Mouse (Mus musculus) kidney, adult 2 months (tissue): ENCODE data around the gene Ptprm. TPM values are rescaled to one million over a fixed set of nuclear protein-coding genes. Genes with fewer than 3 reads are reported as not detected.

ENCODE experiments used
- DNase-seq: peaks from one replicate; pipeline ENCODE4 v3.0.0; 2021
- H3K27ac ChIP-seq: fragments of 200-500 bp; 2 replicates; pipeline ENCODE4 v1.5.1; 2012; ENCODE audit warnings: low read depth, low read length, control low read depth, inconsistent platforms; ENCODE audit not compliant: insufficient read depth
- H3K27me3 ChIP-seq: fragments of 200-500 bp; replicated peaks from 2 replicates; pipeline ENCODE4 v1.6.1; 2012; ENCODE audit warnings: mild to moderate bottlenecking, moderate library complexity, low read length, inconsistent platforms; ENCODE audit not compliant: control insufficient read depth, insufficient read depth
- H3K36me3 ChIP-seq: fragments of 200-500 bp; 2 replicates; pipeline ENCODE4 v1.6.1; 2012; ENCODE audit warnings: mild to moderate bottlenecking, moderate library complexity, low read length, inconsistent platforms; ENCODE audit not compliant: control insufficient read depth, insufficient read depth
- H3K4me1 ChIP-seq: fragments of 200-500 bp; 2 replicates; pipeline ENCODE4 v1.6.1; 2011; ENCODE audit warnings: low read length; ENCODE audit not compliant: control insufficient read depth, insufficient read depth
- H3K4me3 ChIP-seq: fragments of 200-500 bp; 2 replicates; pipeline ENCODE4 v1.5.1; 2011; ENCODE audit warnings: mild to moderate bottlenecking, low read depth, low read length, control low read depth; ENCODE audit not compliant: insufficient read depth
- CTCF ChIP-seq: fragments of 200-500 bp; conservative IDR thresholded peaks from 2 replicates; pipeline ENCODE4 v1.5.1; 2011; ENCODE audit warnings: low read depth, mild to moderate bottlenecking, control low read depth, low read length, moderate library complexity, mixed read lengths; ENCODE audit not compliant: insufficient read depth, insufficient read length
- POLR2A ChIP-seq: fragments of 200-500 bp; IDR thresholded peaks from one replicate; pipeline ENCODE4 v1.6.1; 2011; ENCODE audit warnings: low read depth, low read length, control low read depth
- WGBS: fragments of 180-500 bp; shearing (Covaris S2); methylation state at CpG from one replicate; pipeline ENCODE4 v1.1.7; 2018; 5-methylcytosine and 5-hydroxymethylcytosine counted together
- polyA plus RNA-seq: library from polyadenylated mRNA; depleted of rRNA; stranded (reverse); fragments of >200 nt; gene quantifications from 2 replicates; pipeline ENCODE4 v1.2.3, GENCODE M21; 2012

The Ptprm gene
- polyA plus RNA-seq, 1 experiment: 9.6 TPM

DNA sequence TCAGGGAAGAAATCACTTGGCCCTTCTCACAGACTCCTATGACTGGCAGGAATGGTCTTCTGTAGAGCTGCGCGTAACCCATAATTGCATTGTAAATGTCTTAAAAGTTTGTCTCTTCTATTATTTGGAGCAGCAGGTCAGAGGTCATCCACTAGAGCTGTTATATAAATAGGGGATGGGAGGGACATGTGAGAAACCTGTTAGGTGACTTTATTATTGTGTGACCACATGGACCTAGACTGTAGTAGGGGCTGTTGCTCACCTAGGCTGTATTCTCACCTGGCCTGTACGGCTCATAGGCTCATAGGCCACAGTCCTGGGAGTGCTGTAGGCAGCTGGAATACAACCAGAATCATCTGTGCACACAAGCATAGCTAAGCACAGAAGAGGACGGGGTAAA lies 645.5 kb downstream of the Ptprm start:
- TF ChIP-seq CTCF (no peak), POLR2A (no peak)
- H3K4me1 ChIP-seq: no peaks in the 10 kb centered on the region
- H3K36me3 ChIP-seq: no peaks in the 10 kb centered on the region
- no peaks in the 10 kb centered on the region for H3K27me3 ChIP-seq
- no peak overlapping the region for H3K4me3 ChIP-seq
- no peak for DNase-seq
- H3K27ac ChIP-seq: no peak overlapping the region
- WGBS: 86% methylated on average over 4 of the region's 4 CpGs

DNA sequence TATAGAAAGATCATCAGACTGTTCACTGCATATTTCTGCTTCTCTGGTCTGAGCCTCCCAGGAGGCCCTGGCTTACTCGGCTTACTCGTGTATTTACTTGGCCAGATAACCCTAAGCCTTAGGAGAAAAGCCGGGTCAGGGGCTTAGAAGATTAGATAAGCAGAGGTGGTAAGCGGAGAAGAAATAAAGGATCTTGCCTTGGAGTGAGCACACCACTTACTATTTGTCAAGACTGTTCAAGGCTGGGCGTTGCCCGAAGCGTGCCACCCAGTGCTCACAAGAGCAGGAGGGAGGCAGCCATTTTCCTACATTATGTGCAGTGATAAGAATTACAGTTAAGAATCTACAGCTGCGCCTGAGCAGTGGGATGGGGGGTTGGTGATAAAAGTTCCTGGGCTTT lies 646.6 kb downstream of the Ptprm start:
- Histone ChIP-seq H3K4me1 (no peaks in the 10 kb centered on the region), H3K27ac (no peak overlapping the region), H3K4me3 (no peak overlapping the region), H3K27me3 (no peaks in the 10 kb centered on the region), H3K36me3 (no peaks in the 10 kb centered on the region)
- WGBS: 77% methylated on average over 8 of the region's 8 CpGs
- no peak for TF ChIP-seq POLR2A
- no peak for TF ChIP-seq CTCF
- DNase-seq: no peak

DNA sequence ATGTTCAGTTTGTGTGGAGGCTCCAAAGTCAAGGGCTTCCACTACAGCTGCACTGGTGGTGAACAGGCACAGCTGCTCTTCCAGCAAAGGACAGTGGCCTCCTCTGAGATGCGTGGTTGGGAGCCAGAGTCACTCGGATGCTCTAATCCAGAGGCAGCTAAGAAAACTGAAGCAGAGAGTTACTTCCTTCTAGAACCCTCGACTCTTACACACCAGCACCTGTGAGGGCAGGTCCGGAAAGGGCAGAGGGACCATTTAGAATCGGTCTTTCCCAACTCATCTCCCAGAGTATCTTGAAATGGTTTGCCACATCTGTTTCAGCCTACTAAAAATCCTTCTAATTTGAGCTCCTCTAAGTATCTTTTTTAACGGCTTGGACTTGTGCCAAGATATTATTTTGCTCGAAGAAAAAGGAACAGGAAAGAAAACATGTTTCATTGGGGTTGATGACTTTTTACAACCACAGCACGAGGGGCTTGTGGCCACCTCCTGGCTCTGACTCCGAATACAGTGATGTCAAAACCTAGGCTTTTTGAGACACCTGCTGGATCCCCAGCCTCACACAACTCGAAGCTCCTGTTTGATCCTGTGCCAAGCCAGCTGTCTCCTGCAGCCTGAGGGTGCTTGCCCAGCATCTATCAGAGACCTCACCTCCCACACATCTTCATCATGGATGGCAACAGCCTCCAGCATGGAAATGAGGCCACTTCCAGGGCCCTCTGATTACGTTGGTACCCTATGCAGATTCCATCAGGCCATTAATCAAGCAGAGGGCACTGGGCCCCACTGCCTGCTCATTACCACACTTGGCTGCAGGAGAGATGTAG lies 652.7 kb downstream of the Ptprm start:
- DNase-seq: peak; percentile 4
- Histone ChIP-seq H3K4me3 (no peak overlapping the region), H3K36me3 (no peaks in the 10 kb centered on the region), H3K4me1 (no peaks in the 10 kb centered on the region), H3K27ac (no peak overlapping the region), H3K27me3 (no peaks in the 10 kb centered on the region)
- 48% methylated on average over 11 of the region's 11 CpGs for WGBS
- no peak for TF ChIP-seq CTCF
- no peak for TF ChIP-seq POLR2A

GRCm38 (mm10) chr17:66699896-66700295 lies 654.4 kb downstream of the Ptprm start:
- TF ChIP-seq POLR2A (no peak), CTCF (no peak)
- Histone ChIP-seq H3K27me3 (no peaks in the 10 kb centered on the region), H3K27ac (no peak overlapping the region), H3K4me3 (no peak overlapping the region), H3K36me3 (no peaks in the 10 kb centered on the region), H3K4me1 (no peaks in the 10 kb centered on the region)
- DNase-seq: no peak
- WGBS: 86% methylated on average over 5 of the region's 5 CpGs

DNA sequence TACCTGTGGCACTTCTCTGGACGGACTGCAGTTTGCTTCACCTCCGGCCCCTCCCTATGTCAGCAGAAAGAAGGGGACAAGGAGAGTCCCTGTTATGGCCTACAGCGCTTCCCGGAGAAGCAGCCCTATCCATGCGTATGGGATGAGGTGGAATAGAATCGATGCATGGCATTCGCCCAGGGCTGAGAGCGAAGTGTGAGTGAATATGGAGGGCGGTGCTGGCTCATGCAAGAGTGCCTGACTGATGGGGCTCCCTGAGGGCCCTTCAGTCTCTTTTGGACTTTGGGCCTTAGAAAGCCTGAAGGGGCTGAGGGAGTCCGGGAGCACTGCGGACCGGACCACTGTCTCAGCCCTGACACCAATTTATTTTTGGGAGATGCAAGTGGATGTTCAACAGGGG lies 656.6 kb downstream of the Ptprm start:
- Histone ChIP-seq H3K27me3 (no peaks in the 10 kb centered on the region), H3K27ac (no peak overlapping the region), H3K4me1 (no peaks in the 10 kb centered on the region), H3K36me3 (no peaks in the 10 kb centered on the region), H3K4me3 (no peak overlapping the region)
- DNase-seq: no peak
- WGBS: 82% methylated on average over 12 of the region's 12 CpGs
- TF ChIP-seq CTCF (no peak), POLR2A (no peak)

DNA sequence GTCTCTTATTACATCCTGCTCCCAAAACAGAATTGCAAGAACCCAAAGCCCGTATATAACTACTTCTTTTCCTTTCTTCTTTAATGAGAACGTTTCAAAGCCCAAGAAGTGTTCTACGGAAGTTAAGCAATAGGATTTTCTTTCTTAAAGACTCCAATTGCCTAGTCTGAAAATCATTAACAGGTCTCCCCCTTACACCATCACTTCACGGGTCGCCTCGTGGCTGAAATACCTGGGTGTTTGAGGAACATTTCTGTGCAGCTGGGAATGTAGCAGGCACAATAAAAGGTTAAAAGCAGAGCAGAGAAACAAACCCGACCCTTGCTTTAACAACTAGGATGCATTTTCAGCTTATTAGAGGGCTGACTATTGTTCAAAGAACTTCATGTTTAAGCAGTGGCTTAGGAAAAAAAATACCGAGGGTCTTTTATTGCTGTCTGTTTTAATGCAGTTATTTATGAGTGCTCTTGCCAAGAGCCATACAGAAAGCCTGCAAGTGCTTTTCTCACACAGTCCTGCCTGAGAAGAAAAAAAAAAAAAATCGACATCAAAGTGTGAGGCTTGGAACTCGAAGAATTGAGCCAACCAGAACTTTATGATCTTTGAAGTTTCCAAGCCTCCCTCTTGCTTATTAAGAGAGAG lies 657.6 kb downstream of the Ptprm start:
- Histone ChIP-seq H3K27ac (no peak overlapping the region), H3K36me3 (no peaks in the 10 kb centered on the region), H3K27me3 (no peaks in the 10 kb centered on the region), H3K4me1 (no peaks in the 10 kb centered on the region), H3K4me3 (no peak overlapping the region)
- WGBS: 21% methylated on average over 10 of the region's 10 CpGs
- TF ChIP-seq CTCF: no peak
- TF ChIP-seq POLR2A: no peak
- DNase-seq: no peak

GRCm38 (mm10) chr17:66694326-66694725 lies 659.9 kb downstream of the Ptprm start:
- DNase-seq: no peak
- 71% methylated on average over 4 of the region's 4 CpGs for WGBS
- no peaks in the 10 kb centered on the region for H3K27me3 ChIP-seq
- no peaks in the 10 kb centered on the region for H3K4me1 ChIP-seq
- H3K36me3 ChIP-seq: no peaks in the 10 kb centered on the region
- no peak overlapping the region for H3K4me3 ChIP-seq
- H3K27ac ChIP-seq: no peak overlapping the region
- TF ChIP-seq POLR2A (no peak), CTCF (no peak)
